Mouse (Mus musculus) heart, embryonic 14.5 days (tissue): ENCODE results near the gene Fancc. TPM values are rescaled to one million over a fixed set of nuclear protein-coding genes. Genes with fewer than 3 reads are reported as not detected.

Experiments used
- ATAC-seq: fragments of 200-750 bp; cut with Nextera tagmentation; 2 replicates; pipeline ENCODE4 v1.8.0; 2017; ENCODE audit warnings: low read depth, moderate TSS enrichment; ENCODE audit not compliant: insufficient number of reproducible peaks, insufficient read depth, low FRiP score
- H3K27ac ChIP-seq, 2 experiments: fragments of 200-500 bp in 1 of 2; fragments of 300-500 bp in 1 of 2; sonication (generic) in 1 of 2; replicated peaks in 1 of 2; 2 replicates each; pipeline ENCODE4 v1.5.1; 2012 to 2014; ENCODE audit warnings: low read depth in 2 of 2, low read length in 2 of 2, control low read depth in 1 of 2, mild to moderate bottlenecking in 1 of 2, mixed read lengths in 1 of 2; ENCODE audit not compliant: control insufficient read depth in 1 of 2, insufficient read depth in 1 of 2
- H3K27me3 ChIP-seq: fragments of 300-500 bp; sonication (generic); 2 replicates; pipeline ENCODE4 v1.6.1; 2014; ENCODE audit warnings: mild to moderate bottlenecking, low read length, control low read depth; ENCODE audit not compliant: control insufficient read depth, insufficient read depth
- H3K36me3 ChIP-seq: fragments of 300-500 bp; sonication (generic); 2 replicates; pipeline ENCODE4 v1.6.1; 2014; ENCODE audit warnings: mild to moderate bottlenecking, control low read depth, low read length, mixed read lengths; ENCODE audit not compliant: control insufficient read depth, insufficient read depth
- H3K4me1 ChIP-seq, 2 experiments: fragments of 200-500 bp in 1 of 2; fragments of 300-500 bp in 1 of 2; sonication (generic) in 1 of 2; 2 replicates each; pipeline ENCODE4 v1.6.1; 2012 to 2014; ENCODE audit warnings: low read length in 2 of 2, control low read depth in 1 of 2, mixed read lengths in 1 of 2; ENCODE audit not compliant: control insufficient read depth in 2 of 2, insufficient read depth in 2 of 2
- H3K4me2 ChIP-seq: fragments of 300-500 bp; sonication (generic); 2 replicates; pipeline ENCODE4 v1.6.1; 2014; ENCODE audit warnings: mild to moderate bottlenecking, low read length
- H3K4me3 ChIP-seq, 2 experiments: fragments of 200-500 bp in 1 of 2; fragments of 300-500 bp in 1 of 2; sonication (generic) in 1 of 2; 2 replicates each; pipeline ENCODE4 v1.5.1; 2012 to 2014; ENCODE audit warnings: low read length in 2 of 2, mild to moderate bottlenecking in 2 of 2, control low read depth in 1 of 2, low read depth in 1 of 2, moderate library complexity in 1 of 2; ENCODE audit not compliant: control insufficient read depth in 1 of 2, insufficient read depth in 1 of 2
- H3K9ac ChIP-seq: fragments of 300-500 bp; sonication (generic); 2 replicates; pipeline ENCODE4 v1.6.1; 2014; ENCODE audit warnings: mild to moderate bottlenecking, low read length
- H3K9me3 ChIP-seq: fragments of 300-500 bp; sonication (generic); 2 replicates; pipeline ENCODE4 v1.6.1; 2016; ENCODE audit warnings: low read length, control low read depth; ENCODE audit not compliant: control insufficient read depth
- WGBS: fragments of 180-500 bp; shearing (Covaris S2); extraction: QIAGEN DNeasy Blood & Tissue Kit; methylation state at CpG from one replicate; pipeline ENCODE4 v1.1.7; 2014; 5-methylcytosine and 5-hydroxymethylcytosine counted together
- polyA plus RNA-seq: library from polyadenylated mRNA; unstranded; fragments of >200 nt; fragmentation: Nextera tagmentation; extraction: Ambion mirVana; gene quantifications from 2 replicates; pipeline ENCODE4 v1.2.1, GENCODE M21; 2014

Gene Fancc
- polyA plus RNA-seq, 1 experiment from 2014 or later: 15.5 TPM

DNA sequence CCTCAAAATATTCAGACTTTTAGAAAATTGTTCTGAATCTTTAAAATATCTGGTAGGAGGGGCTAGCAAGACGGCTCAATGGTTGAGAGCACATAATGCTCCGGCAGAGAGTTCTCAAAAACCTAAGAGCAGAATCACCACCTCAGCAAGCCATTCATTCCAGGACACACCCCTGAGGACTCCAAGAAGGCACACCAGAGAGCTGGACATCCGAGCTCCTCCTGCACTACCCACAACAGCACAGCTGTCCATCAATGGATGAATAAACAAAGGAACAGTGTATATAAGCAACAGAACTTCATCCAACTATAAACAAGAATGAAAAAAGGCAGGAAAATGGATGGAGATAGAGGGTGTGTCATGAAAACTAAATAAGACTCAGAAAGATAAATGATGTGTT lies 80.3 kb downstream of the Fancc start:
- Histone ChIP-seq H3K4me2 (no peak overlapping the region), H3K9me3 (no peaks in the 10 kb centered on the region), H3K4me1 (peaks cover 4 to 7% of the 10 kb centered on the region in 2 experiments), H3K27me3 (no peaks in the 10 kb centered on the region), H3K27ac (no peak overlapping the region), H3K4me3 (no peak overlapping the region), H3K9ac (no peak overlapping the region), H3K36me3 (no peaks in the 10 kb centered on the region)
- 51% methylated on average over 3 of the region's 3 CpGs for WGBS
- ATAC-seq: no peak

- H3K4me3 ChIP-seq: no peak overlapping the region
- H3K4me2 ChIP-seq: no peak overlapping the region
- peaks cover 4 to 7% of the 10 kb centered on the region in 2 experiments for H3K4me1 ChIP-seq
- no peaks in the 10 kb centered on the region for H3K27me3 ChIP-seq
- no peaks in the 10 kb centered on the region for H3K9me3 ChIP-seq
- no peak overlapping the region for H3K9ac ChIP-seq
- no peak for ATAC-seq
- 92% methylated on average over 4 of the region's 4 CpGs for WGBS
- no peak overlapping the region for H3K27ac ChIP-seq
- no peaks in the 10 kb centered on the region for H3K36me3 ChIP-seq
These were observed 84.4 kb downstream of the Fancc start for GRCm38 (mm10) chr13:63412662-63413061.

- 47% methylated on average over 4 of the region's 4 CpGs for WGBS
- Histone ChIP-seq H3K4me3 (no peak overlapping the region), H3K9ac (no peak overlapping the region), H3K36me3 (no peaks in the 10 kb centered on the region), H3K27ac (peak overlapping the region; percentile 16 to 19; a peak in 1 of 4 replicates), H3K4me2 (no peak overlapping the region), H3K9me3 (no peaks in the 10 kb centered on the region), H3K4me1 (peaks cover 4 to 7% of the 10 kb centered on the region in 2 experiments), H3K27me3 (no peaks in the 10 kb centered on the region)
- no peak; the same call in 1 of the 2 replicates for ATAC-seq
These were observed 85.6 kb downstream of the Fancc start for GRCm38 (mm10) chr13:63411310-63412022.

GRCm38 (mm10) chr13:63410578-63411298 lies 86.3 kb downstream of the Fancc start:
- no peak for ATAC-seq
- Histone ChIP-seq H3K27ac (peak overlapping the region in 1 of 2 experiments; percentile 19; a peak in 1 of 4 replicates), H3K4me1 (peaks cover 4 to 7% of the 10 kb centered on the region in 2 experiments), H3K36me3 (no peaks in the 10 kb centered on the region), H3K27me3 (no peaks in the 10 kb centered on the region), H3K4me3 (no peak overlapping the region), H3K9ac (no peak overlapping the region), H3K9me3 (no peaks in the 10 kb centered on the region), H3K4me2 (no peak overlapping the region)
- WGBS: 59% methylated on average over 9 of the region's 9 CpGs

GRCm38 (mm10) chr13:63405151-63405550 lies 91.9 kb downstream of the Fancc start:
- Histone ChIP-seq H3K9ac (no peak overlapping the region), H3K4me3 (no peak overlapping the region), H3K27ac (no peak overlapping the region), H3K4me1 (peaks cover 0 to 2% of the 10 kb centered on the region in 2 experiments; a peak in 1 of 4 replicates), H3K9me3 (no peaks in the 10 kb centered on the region), H3K4me2 (no peak overlapping the region), H3K36me3 (no peaks in the 10 kb centered on the region), H3K27me3 (no peaks in the 10 kb centered on the region)
- 69% methylated on average over 4 of the region's 4 CpGs for WGBS
- ATAC-seq: no peak

- no peak for ATAC-seq
- Histone ChIP-seq H3K4me2 (no peak overlapping the region), H3K36me3 (no peaks in the 10 kb centered on the region), H3K27me3 (no peaks in the 10 kb centered on the region), H3K27ac (no peak overlapping the region), H3K4me3 (no peak overlapping the region), H3K9ac (no peak overlapping the region), H3K4me1 (peaks cover 0 to 2% of the 10 kb centered on the region in 2 experiments; a peak in 1 of 4 replicates), H3K9me3 (no peaks in the 10 kb centered on the region)
- WGBS: 90% methylated on average over 2 of the region's 2 CpGs
These were observed 92.4 kb downstream of the Fancc start for GRCm38 (mm10) chr13:63404657-63405056.

DNA sequence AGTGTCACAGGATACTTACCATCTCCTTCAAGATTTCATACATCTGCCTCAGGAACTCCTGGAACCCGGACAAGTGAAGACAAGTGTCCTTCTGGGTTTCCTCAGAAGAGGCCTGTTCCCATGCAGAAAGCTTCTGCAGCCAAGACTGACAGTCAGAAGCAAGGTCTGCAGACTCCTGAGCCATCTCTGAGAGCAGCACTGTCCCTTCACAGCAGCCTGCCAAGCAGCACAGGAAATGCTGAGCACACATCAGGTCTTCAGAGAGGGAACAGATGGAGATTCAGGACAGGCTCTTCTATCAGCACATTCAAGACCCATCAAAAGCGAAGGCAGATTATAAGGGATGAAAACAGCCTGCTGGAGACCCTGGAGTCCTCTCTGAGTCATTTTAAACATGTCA lies 94.3 kb downstream of the Fancc start:
- Histone ChIP-seq H3K4me1 (peaks cover 0 to 2% of the 10 kb centered on the region in 2 experiments; a peak in 1 of 4 replicates), H3K27ac (no peak overlapping the region), H3K9me3 (no peaks in the 10 kb centered on the region), H3K4me2 (no peak overlapping the region), H3K36me3 (no peaks in the 10 kb centered on the region), H3K27me3 (no peaks in the 10 kb centered on the region), H3K4me3 (no peak overlapping the region), H3K9ac (no peak overlapping the region)
- no peak for ATAC-seq
- WGBS: 37% methylated on average over 2 of the region's 2 CpGs
